Mouse (Mus musculus): ENCODE measurements at regions not wholly inside any gene's neighbourhood (a gene's known extent, or its start where the extent isn't known, plus 50 kb on each side); places are given as distances from the start of the nearest gene placed in this dataset.

DNA sequence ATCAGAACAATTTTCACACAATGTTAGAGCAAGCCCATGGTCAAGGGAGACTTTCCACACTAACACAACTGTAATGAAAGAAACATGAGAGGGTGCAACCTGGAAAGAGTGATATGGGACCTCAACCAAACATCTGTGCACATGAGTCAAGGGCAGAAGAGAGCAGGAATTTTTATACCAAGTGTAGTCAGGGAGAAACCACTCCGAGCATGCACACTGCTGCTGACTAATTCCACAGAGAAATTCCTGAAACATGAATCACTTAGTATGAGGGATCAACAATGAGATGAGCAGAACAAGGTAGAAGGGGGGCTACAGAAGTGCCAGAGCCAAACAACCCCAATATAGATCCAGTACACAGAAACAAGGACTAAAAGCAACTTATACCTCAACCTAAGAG lies 363.1 kb upstream of the Fbxo33 start:
- no peaks in the 10 kb centered on the region for H3K36me3 ChIP-seq
- 60% methylated on average over 1 of the region's 1 CpGs for WGBS
- H3K27ac ChIP-seq = no peak overlapping the region
- H3K9me3 ChIP-seq = no peaks in the 10 kb centered on the region
- H3K27me3 ChIP-seq (replicated peaks) = no peaks in the 10 kb centered on the region
- no peak overlapping the region for H3K4me2 ChIP-seq
- H3K9ac ChIP-seq = no peak overlapping the region
- no peaks in the 10 kb centered on the region for H3K4me1 ChIP-seq
- ATAC-seq (ENCODE audit: insufficient read depth, low FRiP score, low read depth) = no peak
- no peak overlapping the region for H3K4me3 ChIP-seq (replicated peaks)

DNA sequence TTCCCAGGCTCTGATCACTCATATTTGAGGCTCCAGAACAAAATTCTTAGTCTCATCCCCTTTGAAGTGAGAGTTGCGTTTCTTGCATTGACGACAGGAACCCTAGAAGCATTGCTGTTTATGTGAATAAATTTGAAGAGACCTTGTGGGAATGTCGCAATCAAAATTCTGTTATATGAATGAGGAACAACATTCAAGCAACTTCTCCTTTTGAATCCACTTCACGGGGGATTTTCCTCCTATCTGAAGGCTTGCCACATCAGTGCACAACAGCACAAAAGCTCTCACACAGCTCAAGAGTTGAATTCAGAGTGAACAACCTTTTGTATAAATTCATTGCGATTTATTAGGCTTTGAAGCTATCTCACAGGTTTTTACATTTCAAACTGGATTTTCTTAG lies 360.2 kb upstream of the Fbxo33 start:
- Histone ChIP-seq H3K4me2 (no peak overlapping the region), H3K4me3 (replicated peaks) (no peak overlapping the region), H3K36me3 (no peaks in the 10 kb centered on the region), H3K9ac (no peak overlapping the region), H3K27ac (no peak overlapping the region), H3K4me1 (no peaks in the 10 kb centered on the region), H3K9me3 (no peaks in the 10 kb centered on the region), H3K27me3 (replicated peaks) (no peaks in the 10 kb centered on the region)
- 84% methylated on average over 5 of the region's 5 CpGs for WGBS
- no peak for ATAC-seq (ENCODE audit: insufficient read depth, low FRiP score, low read depth)

DNA sequence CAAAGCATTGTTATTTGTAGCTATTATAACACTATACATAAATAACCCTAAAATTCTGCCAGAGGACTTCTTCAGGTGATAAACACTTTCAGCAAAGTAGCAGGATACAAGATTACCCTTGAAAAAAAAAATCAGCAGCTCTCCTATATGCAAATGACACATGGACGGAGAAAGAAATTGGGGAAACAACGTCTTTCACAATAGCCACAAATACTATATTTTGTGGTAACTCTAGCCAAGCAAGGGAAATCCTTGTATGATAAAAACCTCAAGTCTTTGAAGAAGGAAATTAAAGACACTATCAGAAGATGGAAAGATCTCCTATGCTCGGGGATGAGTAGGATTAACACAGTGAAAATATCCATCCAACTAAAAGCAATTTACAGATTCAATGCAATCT lies 344.4 kb upstream of the Fbxo33 start:
- Histone ChIP-seq H3K9me3 (no peaks in the 10 kb centered on the region), H3K9ac (no peak overlapping the region), H3K4me1 (no peaks in the 10 kb centered on the region), H3K27ac (no peak overlapping the region), H3K4me3 (replicated peaks) (no peak overlapping the region), H3K4me2 (no peak overlapping the region), H3K27me3 (replicated peaks) (no peaks in the 10 kb centered on the region), H3K36me3 (no peaks in the 10 kb centered on the region)
- no peak for ATAC-seq (ENCODE audit: insufficient read depth, low FRiP score, low read depth)
- 88% methylated on average over 3 of the region's 3 CpGs for WGBS

DNA sequence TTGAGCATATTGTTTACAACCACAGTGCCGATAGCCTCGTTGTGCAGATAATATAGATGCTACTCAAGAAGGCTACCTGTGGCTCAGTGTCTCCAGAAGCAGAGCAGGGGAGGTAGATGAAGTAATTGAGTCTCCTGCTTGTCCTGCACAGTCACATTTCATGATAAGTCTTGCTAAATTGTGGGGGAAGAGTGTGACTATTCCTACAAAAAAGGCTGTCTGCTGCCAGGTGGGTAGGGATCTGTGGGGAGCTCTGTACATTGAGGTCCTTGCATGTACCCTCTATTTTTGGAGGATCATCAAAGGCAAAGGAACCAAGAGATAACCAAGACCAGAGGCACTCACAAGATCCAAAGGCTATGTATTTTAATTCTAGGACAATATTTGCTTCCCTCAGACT lies 320.3 kb upstream of the Fbxo33 start:
- Histone ChIP-seq H3K4me2 (no peak overlapping the region), H3K4me1 (no peaks in the 10 kb centered on the region), H3K36me3 (no peaks in the 10 kb centered on the region), H3K9me3 (no peaks in the 10 kb centered on the region), H3K27me3 (replicated peaks) (no peaks in the 10 kb centered on the region), H3K9ac (no peak overlapping the region), H3K4me3 (replicated peaks) (no peak overlapping the region), H3K27ac (no peak overlapping the region)
- 79% methylated on average over 2 of the region's 2 CpGs for WGBS
- ATAC-seq (ENCODE audit: insufficient read depth, low FRiP score, low read depth) = no peak

DNA sequence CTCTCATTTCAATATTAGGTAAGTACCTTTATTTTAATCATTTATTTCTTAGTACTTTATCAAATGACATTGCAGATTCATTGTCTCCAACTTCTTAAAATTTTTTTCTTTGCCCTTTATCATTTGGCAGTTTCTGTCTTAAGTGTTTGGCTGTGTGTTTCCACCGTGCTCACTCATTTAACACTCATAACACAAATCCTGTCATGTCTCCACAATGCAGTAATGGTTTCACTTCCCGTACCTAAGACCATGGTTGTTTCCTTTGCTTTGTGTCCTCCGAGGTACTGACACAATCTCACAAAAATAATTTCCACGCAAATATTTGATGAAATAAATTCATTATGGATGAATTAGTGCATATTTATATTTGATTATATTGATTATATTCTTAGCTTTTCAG lies 311.0 kb upstream of the Fbxo33 start:
- no peaks in the 10 kb centered on the region for H3K4me1 ChIP-seq
- no peak overlapping the region for H3K4me3 ChIP-seq (replicated peaks)
- H3K27ac ChIP-seq = no peak overlapping the region
- H3K9me3 ChIP-seq = no peaks in the 10 kb centered on the region
- ATAC-seq (ENCODE audit: insufficient read depth, low FRiP score, low read depth) = no peak
- H3K4me2 ChIP-seq = no peak overlapping the region
- no peaks in the 10 kb centered on the region for H3K27me3 ChIP-seq (replicated peaks)
- 72% methylated on average over 4 of the region's 4 CpGs for WGBS
- H3K36me3 ChIP-seq = no peaks in the 10 kb centered on the region
- H3K9ac ChIP-seq = no peak overlapping the region

DNA sequence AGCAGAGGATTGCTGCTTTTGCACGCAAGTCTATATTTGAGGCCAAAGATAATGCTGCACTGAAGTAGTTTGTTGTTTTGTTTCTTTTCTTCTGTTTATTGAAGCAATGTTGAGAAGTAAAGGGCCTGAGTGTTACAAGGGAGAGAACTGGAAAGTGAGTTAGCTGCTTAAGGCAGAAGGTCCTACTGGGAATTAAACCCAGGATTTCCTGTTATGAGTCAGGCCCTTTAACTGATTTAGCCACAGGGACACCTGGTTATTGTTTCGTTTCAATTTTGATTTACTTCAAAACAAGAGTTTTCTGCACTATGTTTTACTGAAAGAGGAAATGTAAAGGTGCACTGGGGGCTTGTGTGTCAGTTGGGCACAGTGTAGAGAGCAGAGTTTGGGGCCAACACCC lies 303.8 kb upstream of the Fbxo33 start:
- no peaks in the 10 kb centered on the region for H3K36me3 ChIP-seq
- H3K4me1 ChIP-seq = no peaks in the 10 kb centered on the region
- no peak for ATAC-seq (ENCODE audit: insufficient read depth, low FRiP score, low read depth)
- 78% methylated on average over 2 of the region's 2 CpGs for WGBS
- H3K4me3 ChIP-seq (replicated peaks) = no peak overlapping the region
- no peaks in the 10 kb centered on the region for H3K27me3 ChIP-seq (replicated peaks)
- H3K9ac ChIP-seq = no peak overlapping the region
- H3K9me3 ChIP-seq = no peaks in the 10 kb centered on the region
- H3K4me2 ChIP-seq = no peak overlapping the region
- H3K27ac ChIP-seq = no peak overlapping the region

DNA sequence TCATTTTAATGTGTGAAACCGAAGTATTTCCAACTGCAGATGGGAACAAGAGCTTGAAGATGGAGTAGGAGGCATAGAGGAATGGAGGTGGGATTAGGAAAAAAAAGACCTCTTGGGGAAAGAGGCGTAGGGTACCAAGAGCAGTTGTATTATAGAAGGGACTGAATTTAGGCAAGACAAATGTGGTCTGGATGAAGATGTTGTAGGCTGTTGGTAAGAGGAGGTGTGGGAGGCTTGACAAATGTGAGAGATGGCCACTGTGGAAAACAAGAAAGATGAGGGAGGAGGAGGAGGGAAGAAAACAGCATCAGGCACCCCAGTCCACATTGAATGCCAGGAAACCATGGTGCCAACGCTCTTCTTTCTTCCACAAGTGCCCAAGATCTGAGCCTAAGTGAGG lies 302.4 kb upstream of the Fbxo33 start:
- ATAC-seq (ENCODE audit: insufficient read depth, low FRiP score, low read depth) = no peak
- Histone ChIP-seq H3K36me3 (no peaks in the 10 kb centered on the region), H3K9ac (no peak overlapping the region), H3K4me3 (replicated peaks) (no peak overlapping the region), H3K27me3 (replicated peaks) (no peaks in the 10 kb centered on the region), H3K9me3 (no peaks in the 10 kb centered on the region), H3K4me2 (no peak overlapping the region), H3K4me1 (no peaks in the 10 kb centered on the region), H3K27ac (no peak overlapping the region)
- WGBS = 87% methylated on average over 3 of the region's 3 CpGs

DNA sequence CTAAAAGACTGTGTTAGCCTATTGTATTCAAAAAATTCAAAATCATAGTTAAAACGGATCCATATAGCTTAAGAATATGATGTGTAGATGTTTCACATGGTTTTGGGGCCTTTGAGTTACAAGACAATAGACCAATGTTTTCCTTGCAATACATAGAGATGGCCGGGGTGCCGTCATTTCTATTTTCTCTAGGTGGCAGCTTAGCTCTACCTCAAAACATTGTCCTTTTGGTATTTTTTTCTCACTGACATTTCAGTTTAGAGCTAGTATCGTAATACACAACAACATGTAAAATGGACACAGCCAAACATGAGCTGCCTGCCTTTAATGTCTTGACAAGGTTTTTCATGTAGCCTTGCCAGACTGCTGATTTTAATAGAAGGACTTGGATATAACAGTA lies 290.3 kb upstream of the Fbxo33 start:
- Histone ChIP-seq H3K9ac (no peak overlapping the region), H3K4me2 (no peak overlapping the region), H3K36me3 (no peaks in the 10 kb centered on the region), H3K4me3 (replicated peaks) (no peak overlapping the region), H3K27ac (no peak overlapping the region), H3K9me3 (no peaks in the 10 kb centered on the region), H3K27me3 (replicated peaks) (no peaks in the 10 kb centered on the region), H3K4me1 (no peaks in the 10 kb centered on the region)
- no peak for ATAC-seq (ENCODE audit: insufficient read depth, low FRiP score, low read depth)
- WGBS = 82% methylated on average over 4 of the region's 4 CpGs

DNA sequence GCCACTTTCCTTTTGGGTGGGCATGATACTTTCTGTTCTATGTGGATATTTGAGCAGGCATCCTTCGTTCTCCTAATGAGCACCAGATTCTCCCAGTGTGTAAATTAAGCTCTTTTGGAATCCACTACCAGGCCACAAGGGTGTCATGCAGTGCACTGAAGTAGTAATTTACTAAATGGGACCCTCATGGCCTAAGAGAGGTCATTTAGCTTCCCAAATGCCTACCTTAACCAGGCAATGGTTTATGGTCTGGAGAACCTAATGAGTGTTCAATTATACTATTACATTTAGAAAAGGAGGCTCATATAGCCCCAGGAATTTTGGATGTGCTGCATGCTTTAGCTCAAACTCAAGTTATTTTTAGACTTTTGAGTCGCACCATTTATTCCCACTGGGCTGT lies 289.6 kb upstream of the Fbxo33 start:
- Histone ChIP-seq H3K36me3 (no peaks in the 10 kb centered on the region), H3K4me3 (replicated peaks) (no peak overlapping the region), H3K27me3 (replicated peaks) (no peaks in the 10 kb centered on the region), H3K4me2 (no peak overlapping the region), H3K9me3 (no peaks in the 10 kb centered on the region), H3K27ac (no peak overlapping the region), H3K9ac (no peak overlapping the region), H3K4me1 (no peaks in the 10 kb centered on the region)
- WGBS = 79% methylated on average over 2 of the region's 2 CpGs
- ATAC-seq (ENCODE audit: insufficient read depth, low FRiP score, low read depth) = no peak

DNA sequence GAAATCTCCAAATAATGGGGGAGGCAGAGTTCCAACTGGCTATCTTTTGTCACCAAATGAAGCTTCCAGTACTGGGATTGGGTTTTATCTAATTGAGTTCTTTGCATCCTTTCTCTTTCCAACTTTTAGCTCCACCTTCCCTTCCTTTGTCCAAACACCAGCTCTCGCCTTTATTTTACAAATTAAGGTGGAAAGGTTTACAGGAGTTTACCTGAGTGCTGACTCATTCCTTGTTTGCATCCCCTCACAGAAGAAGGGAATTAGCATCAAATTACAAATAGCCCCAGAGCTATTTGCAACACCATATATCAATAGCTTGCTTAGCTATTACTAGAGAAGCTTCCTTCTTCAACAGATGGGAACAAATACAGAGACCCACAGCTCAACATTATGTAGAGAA lies 287.9 kb upstream of the Fbxo33 start:
- H3K9me3 ChIP-seq = no peaks in the 10 kb centered on the region
- H3K27ac ChIP-seq = no peak overlapping the region
- no peaks in the 10 kb centered on the region for H3K27me3 ChIP-seq (replicated peaks)
- no peaks in the 10 kb centered on the region for H3K36me3 ChIP-seq
- H3K4me2 ChIP-seq = no peak overlapping the region
- H3K4me3 ChIP-seq (replicated peaks) = no peak overlapping the region
- no peak for ATAC-seq (ENCODE audit: insufficient read depth, low FRiP score, low read depth)
- WGBS = 53% methylated on average over 1 of the region's 1 CpGs
- no peaks in the 10 kb centered on the region for H3K4me1 ChIP-seq
- no peak overlapping the region for H3K9ac ChIP-seq

DNA sequence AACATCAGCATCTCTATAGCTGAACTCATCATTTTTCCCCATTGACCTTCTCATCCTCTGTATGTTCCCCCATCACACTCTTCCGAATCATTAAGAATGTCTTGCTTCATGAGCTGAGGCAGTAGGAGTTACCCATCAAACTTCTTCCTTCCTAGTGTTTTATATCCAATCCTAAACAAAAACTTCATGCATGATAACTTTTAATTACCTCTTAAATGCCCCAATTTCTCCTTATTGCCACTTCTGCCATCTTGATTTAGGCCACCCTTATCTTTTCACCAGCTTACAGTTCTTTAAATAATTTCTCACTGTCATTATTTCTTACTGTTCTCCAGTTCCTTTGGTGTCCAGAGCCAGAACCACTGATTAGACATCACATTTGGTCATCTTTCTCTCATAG lies 277.9 kb upstream of the Fbxo33 start:
- H3K4me1 ChIP-seq = no peaks in the 10 kb centered on the region

DNA sequence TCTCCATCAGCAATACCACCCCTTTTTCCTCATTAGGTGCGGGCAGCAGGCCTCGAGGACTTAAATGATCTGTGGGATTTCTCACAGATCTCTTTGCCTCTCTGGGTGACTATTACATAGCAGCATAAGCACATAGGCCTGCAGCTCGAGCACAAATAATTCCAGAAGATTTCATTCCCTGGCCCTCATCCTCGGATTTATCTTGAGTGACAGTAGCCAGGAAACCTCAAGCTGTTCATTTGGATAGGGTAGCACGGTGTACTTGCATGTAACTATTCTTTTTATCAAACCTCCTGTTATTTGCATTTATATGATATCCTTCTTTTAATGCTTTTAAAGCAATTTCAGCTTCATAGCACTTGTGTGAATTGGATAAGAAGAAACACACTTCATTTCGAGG lies 268.5 kb upstream of the Fbxo33 start:
- Histone ChIP-seq H3K27ac (no peak overlapping the region), H3K9ac (no peak overlapping the region), H3K4me2 (no peak overlapping the region), H3K4me3 (replicated peaks) (no peak overlapping the region), H3K4me1 (no peaks in the 10 kb centered on the region), H3K36me3 (no peaks in the 10 kb centered on the region), H3K27me3 (replicated peaks) (no peaks in the 10 kb centered on the region), H3K9me3 (no peaks in the 10 kb centered on the region)
- ATAC-seq (ENCODE audit: insufficient read depth, low FRiP score, low read depth) = no peak
- WGBS = 70% methylated on average over 6 of the region's 6 CpGs

More for the DNA sequence above, 277.9 kb upstream of the Fbxo33 start:
- Histone ChIP-seq H3K4me2 (no peak overlapping the region), H3K27ac (no peak overlapping the region), H3K9me3 (no peaks in the 10 kb centered on the region), H3K4me3 (replicated peaks) (no peak overlapping the region), H3K9ac (no peak overlapping the region), H3K36me3 (no peaks in the 10 kb centered on the region), H3K27me3 (replicated peaks) (no peaks in the 10 kb centered on the region)
- WGBS = 90% methylated on average over 1 of the region's 1 CpGs
- ATAC-seq (ENCODE audit: insufficient read depth, low FRiP score, low read depth) = no peak

DNA sequence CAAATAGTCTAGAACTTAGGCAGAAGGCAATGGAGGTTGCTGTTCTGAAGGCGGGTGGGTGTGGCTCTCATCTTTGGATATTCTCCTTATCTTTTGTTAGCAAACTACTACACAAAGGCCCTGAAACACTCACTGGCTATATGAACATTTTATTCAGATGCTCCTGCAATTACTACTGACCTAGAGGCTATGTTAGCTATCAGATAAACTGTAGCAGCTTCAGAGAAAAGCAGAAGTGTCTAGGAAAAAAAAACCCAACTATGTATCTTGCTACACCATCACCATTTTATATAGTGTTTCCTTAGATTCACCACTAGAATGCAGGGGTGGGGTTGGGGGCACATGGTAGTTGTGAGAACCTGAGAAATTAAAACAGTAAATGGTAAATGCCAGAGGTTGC lies 268.0 kb upstream of the Fbxo33 start:
- Histone ChIP-seq H3K9me3 (no peaks in the 10 kb centered on the region), H3K4me1 (no peaks in the 10 kb centered on the region), H3K27me3 (replicated peaks) (no peaks in the 10 kb centered on the region), H3K36me3 (no peaks in the 10 kb centered on the region), H3K4me2 (no peak overlapping the region), H3K4me3 (replicated peaks) (no peak overlapping the region), H3K9ac (no peak overlapping the region), H3K27ac (no peak overlapping the region)
- 83% methylated on average over 1 of the region's 1 CpGs for WGBS
- no peak for ATAC-seq (ENCODE audit: insufficient read depth, low FRiP score, low read depth)
